Mouse (Mus musculus) CH12.LX (cell line): ENCODE data around the gene Slc25a11. TPM values are rescaled to one million over a fixed set of nuclear protein-coding genes. Genes with fewer than 3 reads are reported as not detected.

Source experiments
- DNase-seq: peaks from one replicate; pipeline ENCODE4 v3.0.0-alpha.2; 2013; ENCODE audit errors: extremely low read depth
- H3K27ac ChIP-seq: 2 replicates; pipeline ENCODE4 v1.5.1; 2012; ENCODE audit warnings: low read depth, mild to moderate bottlenecking, control low read depth, moderate library complexity; ENCODE audit not compliant: insufficient read depth
- H3K27me3 ChIP-seq: replicated peaks from 2 replicates; pipeline ENCODE3; 2012; ENCODE audit warnings: inconsistent platforms
- H3K36me3 ChIP-seq, 2 experiments: replicated peaks in 1 of 2; 2 replicates each; pipeline versions ENCODE3 to v1.6.1; 2012; ENCODE audit warnings: inconsistent platforms in 1 of 2, low read length in 1 of 2, mild to moderate bottlenecking in 1 of 2, mixed read lengths in 1 of 2, moderate library complexity in 1 of 2; ENCODE audit not compliant: control insufficient read depth in 1 of 2, insufficient read depth in 1 of 2
- H3K4me1 ChIP-seq, 2 experiments: 2 replicates each; pipeline ENCODE4 v1.6.1; 2012; ENCODE audit warnings: inconsistent platforms in 1 of 2, moderate library complexity in 1 of 2; ENCODE audit not compliant: insufficient read depth in 2 of 2, control insufficient read depth in 1 of 2
- H3K4me2 ChIP-seq: 2 replicates; pipeline ENCODE4 v1.6.1; 2012; ENCODE audit warnings: low read depth, mild to moderate bottlenecking, control low read depth; ENCODE audit not compliant: poor library complexity, insufficient read depth, severe bottlenecking
- H3K4me3 ChIP-seq, 3 experiments: fragments of 150-350 bp in 1 of 3; sonication (generic) in 1 of 3; replicated peaks in 1 of 3; 2 replicates each; pipeline versions ENCODE3 to v1.5.1; 2011 to 2012; ENCODE audit warnings: low read depth in 2 of 3, low read length in 2 of 3, mild to moderate bottlenecking in 2 of 3, moderate library complexity in 2 of 3, control low read depth in 1 of 3, improper control_type of control experiment in 1 of 3, inconsistent platforms in 1 of 3, mixed read lengths in 1 of 3; ENCODE audit not compliant: poor library complexity in 1 of 3
- H3K79me2 ChIP-seq: replicated peaks from 2 replicates; pipeline ENCODE4 v1.6.1; 2012; ENCODE audit warnings: mild to moderate bottlenecking, moderate library complexity; ENCODE audit not compliant: control insufficient read depth, poor library complexity, insufficient read depth, severe bottlenecking; ENCODE audit errors: extremely low read depth
- H3K9ac ChIP-seq: 2 replicates; pipeline ENCODE4 v1.6.1; 2012; ENCODE audit warnings: low read depth, mild to moderate bottlenecking, control low read depth, moderate library complexity; ENCODE audit not compliant: insufficient read depth
- H3K9me3 ChIP-seq: replicated peaks from 2 replicates; pipeline ENCODE3; 2012; ENCODE audit warnings: low read length, inconsistent platforms, mixed read lengths
- CTCF ChIP-seq, 2 experiments: IDR thresholded peaks in 1 of 2; conservative IDR thresholded peaks in 1 of 2; 2 replicates each; pipeline ENCODE4 v1.5.1; 2011 to 2012; ENCODE audit warnings: low read depth in 2 of 2, low read length in 2 of 2, improper control_type of control experiment in 1 of 2, inconsistent platforms in 1 of 2, mild to moderate bottlenecking in 1 of 2, moderate library complexity in 1 of 2
- ELF1 ChIP-seq: IDR thresholded peaks from 2 replicates; pipeline ENCODE4 v1.6.1; 2014; ENCODE audit warnings: low read depth, mild to moderate bottlenecking, inconsistent platforms, low read length, improper control_type of control experiment
- NRF1 ChIP-seq: IDR thresholded peaks from 2 replicates; pipeline ENCODE4 v1.6.1; 2014; ENCODE audit warnings: low read depth, mild to moderate bottlenecking, inconsistent platforms, low read length, improper control_type of control experiment, moderate library complexity
- PAX5 ChIP-seq: IDR thresholded peaks from 2 replicates; pipeline ENCODE4 v1.6.1; 2012; ENCODE audit warnings: low read length, inconsistent platforms, mixed read lengths
- POLR2A ChIP-seq: IDR thresholded peaks from 2 replicates; pipeline ENCODE4 v1.6.1; 2011; ENCODE audit warnings: low read depth, mild to moderate bottlenecking, improper control_type of control experiment, low read length
- SMC3 ChIP-seq: IDR thresholded peaks from 2 replicates; pipeline ENCODE4 v1.6.1; 2011; ENCODE audit warnings: low read depth, low read length, improper control_type of control experiment
- TCF12 ChIP-seq: IDR thresholded peaks from 2 replicates; pipeline ENCODE4 v1.6.1; 2014; ENCODE audit warnings: low read depth, mild to moderate bottlenecking, inconsistent platforms, low read length, improper control_type of control experiment
- USF2 ChIP-seq: conservative IDR thresholded peaks from 2 replicates; pipeline ENCODE4 v1.6.1; 2011; ENCODE audit warnings: low read depth, low read length, improper control_type of control experiment
- dilution Hi-C: fragments of 300-500 bp; cut with MboI; formaldehyde crosslinking; loops from 2 replicates; pipeline ENCODE4 v1.14.3; 2020; ENCODE audit warnings: low sequenced_read_pairs; ENCODE audit not compliant: extremely low pct_unique_long_range_greater_than_20kb, extremely low pct_ligation_motif_present
- in situ Hi-C: fragments of 300-500 bp; cut with MboI; formaldehyde crosslinking; loops from 3 replicates; pipeline ENCODE4 v1.14.3; 2019; ENCODE audit warnings: low sequenced_read_pairs, low pct_ligation_motif_present, low pct_unique_long_range_greater_than_20kb, mixed read lengths
- polyA plus RNA-seq: library from polyadenylated mRNA; unstranded; fragments of >175 nt; gene quantifications from 2 replicates; pipeline ENCODE4 v1.2.1, GENCODE M21; 2012; ENCODE audit warnings: low read depth; ENCODE audit not compliant: insufficient read length
- total RNA-seq, 2 experiments: library from RNA; depleted of rRNA; stranded (reverse); fragments of 300-350 nt in 1 of 2; fragments of >200 nt in 1 of 2; gene quantifications; 2 replicates each; pipeline ENCODE4 v1.2.3; 2012 to 2014

Slc25a11 gene
- total and polyA plus RNA-seq, 3 experiments = 99.0 to 135 (median 132) TPM

DNA sequence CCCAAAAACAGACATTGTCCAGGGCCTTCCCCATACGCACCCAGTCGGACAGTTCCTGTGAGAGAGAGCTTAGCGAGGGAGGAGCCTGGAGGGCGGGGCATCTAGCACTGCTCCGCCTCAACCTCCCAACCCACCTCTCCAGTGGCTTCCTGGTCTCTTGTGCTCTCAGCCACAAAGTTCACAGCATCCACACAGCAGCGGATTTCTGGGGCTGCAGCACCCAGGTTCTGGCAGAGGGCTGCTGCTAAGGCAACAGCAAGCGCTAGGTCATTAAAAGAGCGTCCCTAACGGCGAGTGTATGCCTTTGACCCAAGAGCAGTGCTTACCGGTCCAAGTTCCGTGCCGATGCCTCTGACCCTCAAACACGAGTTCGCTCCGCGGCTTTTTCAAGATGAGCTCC is 32.2 kb downstream of the Slc25a11 start:
- in situ Hi-C loops (loop anchor here (5.0 to 25.0 kb wide), 2 partner anchors 203 to 378 kb away; partner anchors contain the start of genes 0610010K14Rik, Bcl6b, Gm21988 and Pelp1), dilution Hi-C loops (no loop called here)
- H3K4me1 ChIP-seq = peaks cover 0 to 20% of the 10 kb centered on the region in 2 experiments; a peak in 2 of 4 replicates
- H3K4me2 ChIP-seq = no peak overlapping the region
- H3K4me3 ChIP-seq = peak overlapping the region in 2 of 3 experiments; percentile 26 to 36
- peak; percentile 46 for DNase-seq
- H3K79me2 ChIP-seq = no peaks in the 10 kb centered on the region
- H3K36me3 ChIP-seq = peaks cover 25 to 62% of the 10 kb centered on the region in 2 experiments
- no peak overlapping the region for H3K27ac ChIP-seq
- no peaks in the 10 kb centered on the region for H3K9me3 ChIP-seq
- H3K9ac ChIP-seq = no peak overlapping the region
- TF ChIP-seq POLR2A = peak; percentile 58
- peak; percentile 58; the same call in 1 of the 2 replicates for TF ChIP-seq ELF1
- no peak; the same call in 1 of the 2 replicates for TF ChIP-seq TCF12
- H3K27me3 ChIP-seq = no peaks in the 10 kb centered on the region

DNA sequence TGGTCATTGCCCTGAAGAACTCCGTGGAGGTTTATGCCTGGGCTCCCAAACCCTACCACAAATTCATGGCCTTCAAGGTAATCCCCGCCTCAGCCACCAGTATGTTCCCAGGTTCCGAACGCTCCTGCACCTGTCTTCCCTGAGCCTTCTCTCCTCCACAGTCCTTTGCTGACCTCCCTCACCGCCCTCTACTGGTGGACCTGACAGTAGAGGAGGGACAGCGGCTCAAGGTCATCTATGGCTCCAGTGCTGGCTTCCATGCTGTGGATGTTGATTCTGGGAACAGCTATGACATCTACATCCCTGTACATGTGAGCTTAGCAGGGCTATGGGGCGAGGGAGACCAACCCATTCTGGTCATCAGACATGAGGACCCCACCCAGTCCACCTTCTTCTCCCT is 34.8 kb downstream of the Slc25a11 start:
- Histone ChIP-seq H3K4me1 (peaks cover 0 to 20% of the 10 kb centered on the region in 2 experiments; a peak in 2 of 4 replicates), H3K27ac (no peak overlapping the region), H3K79me2 (no peaks in the 10 kb centered on the region), H3K9ac (no peak overlapping the region), H3K4me2 (no peak overlapping the region), H3K9me3 (no peaks in the 10 kb centered on the region), H3K4me3 (no peak overlapping the region), H3K36me3 (peaks cover 51 to 87% of the 10 kb centered on the region in 2 experiments), H3K27me3 (no peaks in the 10 kb centered on the region)
- no peak for DNase-seq
- dilution Hi-C loops (no loop called here), in situ Hi-C loops (loop anchor here (25.0 kb wide), 1 partner anchor 375 kb away; the partner anchor contains the start of genes 0610010K14Rik, Bcl6b, Gm21988 and Rnasek)
- TF ChIP-seq CTCF (conservative IDR thresholded peaks at IDR 0.05 in 1 of 2, IDR thresholded peaks at IDR 0.05 in 1 of 2; ENCODE audit: low read depth in 2 of 2, low read length in 2 of 2) (peak in 1 of 2 experiments; percentile 33; a peak in 2 of 4 replicates), SMC3 (peak; percentile 19; the same call in 1 of the 2 replicates), USF2 (no peak)

- H3K36me3 ChIP-seq = peaks cover 67 to 93% of the 10 kb centered on the region in 2 experiments
Measured at GRCm38 (mm10) chr11:70610752-70611151, 36.5 kb downstream of the Slc25a11 start.

More at GRCm38 (mm10) chr11:70610752-70611151, 36.5 kb downstream of the Slc25a11 start:
- dilution Hi-C loops = no loop called here
- Histone ChIP-seq H3K27me3 (no peaks in the 10 kb centered on the region), H3K4me2 (no peak overlapping the region), H3K79me2 (no peaks in the 10 kb centered on the region), H3K27ac (no peak overlapping the region), H3K9ac (no peak overlapping the region), H3K4me3 (no peak overlapping the region), H3K9me3 (no peaks in the 10 kb centered on the region), H3K4me1 (peaks cover 0 to 20% of the 10 kb centered on the region in 2 experiments; a peak in 2 of 4 replicates)
- DNase-seq = no peak
- in situ Hi-C loops = loop anchor here (25.0 kb wide), 1 partner anchor 373 kb away; the partner anchor contains the start of genes 0610010K14Rik, Bcl6b, Gm21988 and Rnasek
- no peak for TF ChIP-seq PAX5
- TF ChIP-seq NRF1 = no peak
- peak; percentile 30 for TF ChIP-seq SMC3
- peak in 1 of 2 experiments; percentile 49; a peak in 2 of 4 replicates for TF ChIP-seq CTCF (conservative IDR thresholded peaks at IDR 0.05 in 1 of 2, IDR thresholded peaks at IDR 0.05 in 1 of 2; ENCODE audit: low read depth in 2 of 2, low read length in 2 of 2)
